Mouse (Mus musculus) small intestine, adult 2 months (tissue): ENCODE measurements around the gene Tifa.

ENCODE experiments used
- CTCF ChIP-seq: fragments of 200-500 bp; IDR thresholded peaks from 2 replicates; pipeline ENCODE4 v1.5.1; 2012; ENCODE audit warnings: low read depth, mild to moderate bottlenecking, control low read depth, inconsistent platforms, low read length, moderate library complexity, mixed read lengths; ENCODE audit not compliant: insufficient replicate concordance, insufficient read length; ENCODE audit errors: extremely low read depth
- POLR2A ChIP-seq: fragments of 200-500 bp; IDR thresholded peaks from 2 replicates; pipeline ENCODE4 v1.6.1; 2012; ENCODE audit warnings: low read depth, mild to moderate bottlenecking, control low read depth, inconsistent platforms, low read length, moderate library complexity

DNA sequence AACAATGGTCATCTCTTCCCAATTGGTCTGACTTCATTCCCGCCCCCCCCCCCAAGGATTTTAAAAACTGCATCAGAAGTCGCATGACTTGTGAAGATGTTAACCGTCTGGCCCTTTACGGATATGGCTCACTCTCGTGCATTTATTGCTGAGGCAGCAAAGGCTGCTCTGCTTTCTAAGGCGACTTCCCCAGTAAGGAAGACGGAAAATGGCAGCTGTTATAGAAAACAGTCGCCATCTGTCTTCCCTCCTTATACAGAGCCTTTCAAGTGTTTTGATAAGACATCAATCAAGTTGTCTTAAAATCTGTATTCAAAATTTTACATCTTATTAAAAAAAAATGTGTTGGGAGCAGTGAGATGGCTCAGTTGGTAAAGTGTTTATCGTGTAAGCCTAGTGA, 63.1 kb downstream of the Tifa start:
- TF ChIP-seq CTCF (no peak), POLR2A (no peak)
